Mouse (Mus musculus) urinary bladder, postnatal 25 days (tissue): Measurements from ENCODE around the gene Mad2l1bp.

ENCODE experiments used
- DNase-seq: peaks from one replicate; pipeline ENCODE4 v3.0.0; 2022; ENCODE audit warnings: low spot score

The Mad2l1bp gene

GRCm38 (mm10) chr17:46110402-46111289 is 42.7 kb downstream of the Mad2l1bp start, which contains the start of gene Mrps18a:
Gene Mrps18a, plus strand, starts transcription at chr17:46110986.
- DNase-seq, result peak; percentile 82

- DNase-seq, result no peak
Measured at GRCm38 (mm10) chr17:46108286-46108685, 45.1 kb downstream of the Mad2l1bp start.

- DNase-seq, result no peak
Measured at GRCm38 (mm10) chr17:46104487-46104886, 48.9 kb downstream of the Mad2l1bp start.

- DNase-seq, result no peak
Measured at GRCm38 (mm10) chr17:46102608-46103159, 50.7 kb downstream of the Mad2l1bp start.

GRCm38 (mm10) chr17:46101906-46102305 is 51.4 kb downstream of the Mad2l1bp start:
- no peak for DNase-seq

GRCm38 (mm10) chr17:46098525-46098924 is 54.8 kb downstream of the Mad2l1bp start:
- no peak for DNase-seq
